Mouse (Mus musculus) brain, embryonic 18.5 days (tissue): Measurements from ENCODE around the gene Tspan4.
A peak's percentile ranks its signal among the peaks of the same experiment; 100 is the strongest.

Experiments used
- DNase-seq: peaks from one replicate; pipeline ENCODE4 v3.0.0-alpha.2; 2012; ENCODE audit warnings: low read depth, low spot score

Gene Tspan4

GRCm38 (mm10) chr7:141506278-141506677, 31.2 kb downstream of the Tspan4 start:
- no peak for DNase-seq

GRCm38 (mm10) chr7:141508160-141508559, 33.1 kb downstream of the Tspan4 start:
- no peak for DNase-seq

GRCm38 (mm10) chr7:141510196-141510595, 35.2 kb downstream of the Tspan4 start:
- DNase-seq: no peak

- no peak for DNase-seq
These were observed 35.7 kb downstream of the Tspan4 start for GRCm38 (mm10) chr7:141510681-141511191.

- DNase-seq: no peak
These were observed 42.6 kb downstream of the Tspan4 start for GRCm38 (mm10) chr7:141517638-141518037.

GRCm38 (mm10) chr7:141518296-141518695, 43.3 kb downstream of the Tspan4 start:
- no peak for DNase-seq

- DNase-seq: no peak
These were observed 43.9 kb downstream of the Tspan4 start for GRCm38 (mm10) chr7:141518926-141519325.

- no peak for DNase-seq
These were observed 44.8 kb downstream of the Tspan4 start for GRCm38 (mm10) chr7:141519795-141520194.

GRCm38 (mm10) chr7:141523007-141523406, 48.0 kb downstream of the Tspan4 start:
- no peak for DNase-seq

GRCm38 (mm10) chr7:141524271-141524670, 49.2 kb downstream of the Tspan4 start:
- DNase-seq: no peak

- DNase-seq: peak; percentile 56
These were observed 49.9 kb downstream of the Tspan4 start for GRCm38 (mm10) chr7:141524760-141525579.

- DNase-seq: no peak
These were observed 50.5 kb downstream of the Tspan4 start for GRCm38 (mm10) chr7:141525580-141525925.

- DNase-seq: no peak
These were observed 60.5 kb downstream of the Tspan4 start for GRCm38 (mm10) chr7:141535570-141535969.

GRCm38 (mm10) chr7:141538852-141539555, 64.0 kb downstream of the Tspan4 start:
- DNase-seq: no peak

- peak; percentile 91 for DNase-seq
These were observed 64.7 kb downstream of the Tspan4 start, which contains the start of gene Chid1 for GRCm38 (mm10) chr7:141539556-141540311. Chid1 (minus strand) TSS chr7:141539857.

GRCm38 (mm10) chr7:141540312-141541081, 65.5 kb downstream of the Tspan4 start:
- DNase-seq: no peak

GRCm38 (mm10) chr7:141541681-141542080, 66.6 kb downstream of the Tspan4 start:
- DNase-seq: no peak

- DNase-seq: no peak
These were observed 67.5 kb downstream of the Tspan4 start for GRCm38 (mm10) chr7:141542588-141542987.
